Mouse (Mus musculus) heart, embryonic 13.5 days (tissue): ENCODE measurements around the gene Glrb. TPM values are rescaled to one million over a fixed set of nuclear protein-coding genes. Genes with fewer than 3 reads are reported as not detected.

Experiments used
- ATAC-seq: fragments of 200-750 bp; cut with Nextera tagmentation; 2 replicates; pipeline ENCODE4 v1.8.0; 2017; ENCODE audit warnings: moderate TSS enrichment; ENCODE audit not compliant: insufficient number of reproducible peaks, low FRiP score, low TSS enrichment; ENCODE audit errors: extremely low read depth
- H3K27ac ChIP-seq: fragments of 300-500 bp; sonication (generic); replicated peaks from 2 replicates; pipeline ENCODE4 v1.5.1; 2015; ENCODE audit warnings: moderate library complexity, mild to moderate bottlenecking, inconsistent platforms
- H3K27me3 ChIP-seq: fragments of 300-500 bp; sonication (generic); replicated peaks from 2 replicates; pipeline ENCODE4 v1.6.1; 2015; ENCODE audit warnings: mild to moderate bottlenecking, inconsistent platforms
- H3K36me3 ChIP-seq: fragments of 300-500 bp; sonication (generic); 2 replicates; pipeline ENCODE4 v1.6.1; 2015; ENCODE audit warnings: mild to moderate bottlenecking, inconsistent platforms
- H3K4me1 ChIP-seq: fragments of 300-500 bp; sonication (generic); 2 replicates; pipeline ENCODE4 v1.6.1; 2015; ENCODE audit warnings: inconsistent platforms
- H3K4me2 ChIP-seq: fragments of 300-500 bp; sonication (generic); 2 replicates; pipeline ENCODE4 v1.6.1; 2015; ENCODE audit warnings: inconsistent platforms, mild to moderate bottlenecking, moderate library complexity
- H3K4me3 ChIP-seq: fragments of 300-500 bp; sonication (generic); 2 replicates; pipeline ENCODE4 v1.5.1; 2015; ENCODE audit warnings: moderate library complexity, mild to moderate bottlenecking, inconsistent platforms
- H3K9ac ChIP-seq: fragments of 300-500 bp; sonication (generic); 2 replicates; pipeline ENCODE4 v1.6.1; 2015; ENCODE audit warnings: inconsistent platforms, mild to moderate bottlenecking, moderate library complexity
- H3K9me3 ChIP-seq: fragments of 300-500 bp; sonication (generic); 2 replicates; pipeline ENCODE4 v1.6.1; 2016; ENCODE audit warnings: inconsistent platforms
- WGBS: fragments of 180-500 bp; shearing (Covaris S2); methylation state at CpG from one replicate; pipeline ENCODE4 v1.1.7; 2015; ENCODE audit warnings: mixed read lengths; 5-methylcytosine and 5-hydroxymethylcytosine counted together
- polyA plus RNA-seq: library from polyadenylated mRNA; unstranded; fragments of >200 nt; fragmentation: Nextera tagmentation; extraction: Ambion mirVana; gene quantifications from 2 replicates; pipeline ENCODE4 v1.2.1, GENCODE M21; 2015

The Glrb gene
- polyA plus RNA-seq, 1 experiment from 2014 or later = 3.6 TPM

- Histone ChIP-seq H3K9me3 (no peaks in the 10 kb centered on the region), H3K4me2 (no peak overlapping the region), H3K4me1 (no peaks in the 10 kb centered on the region), H3K4me3 (no peak overlapping the region), H3K9ac (no peak overlapping the region), H3K36me3 (no peaks in the 10 kb centered on the region), H3K27ac (no peak overlapping the region), H3K27me3 (no peaks in the 10 kb centered on the region)
- ATAC-seq = no peak
- WGBS = 80% methylated on average over 1 of the region's 1 CpGs
Observed at GRCm38 (mm10) chr3:80818619-80819018, 94.8 kb downstream of the Glrb start.

- H3K27ac ChIP-seq = no peak overlapping the region
- ATAC-seq = no peak
- no peaks in the 10 kb centered on the region for H3K9me3 ChIP-seq
- H3K36me3 ChIP-seq = no peaks in the 10 kb centered on the region
- no peak overlapping the region for H3K9ac ChIP-seq
- no peaks in the 10 kb centered on the region for H3K4me1 ChIP-seq
- H3K4me3 ChIP-seq = no peak overlapping the region
- H3K4me2 ChIP-seq = no peak overlapping the region
- no peaks in the 10 kb centered on the region for H3K27me3 ChIP-seq
Observed at GRCm38 (mm10) chr3:80813734-80814133, 99.7 kb downstream of the Glrb start.

GRCm38 (mm10) chr3:80812237-80812636 lies 101.2 kb downstream of the Glrb start:
- Histone ChIP-seq H3K4me2 (no peak overlapping the region), H3K9ac (no peak overlapping the region), H3K27me3 (no peaks in the 10 kb centered on the region), H3K9me3 (no peaks in the 10 kb centered on the region), H3K36me3 (no peaks in the 10 kb centered on the region), H3K4me1 (no peaks in the 10 kb centered on the region), H3K27ac (no peak overlapping the region), H3K4me3 (no peak overlapping the region)
- WGBS = 63% methylated on average over 3 of the region's 3 CpGs
- no peak for ATAC-seq

DNA sequence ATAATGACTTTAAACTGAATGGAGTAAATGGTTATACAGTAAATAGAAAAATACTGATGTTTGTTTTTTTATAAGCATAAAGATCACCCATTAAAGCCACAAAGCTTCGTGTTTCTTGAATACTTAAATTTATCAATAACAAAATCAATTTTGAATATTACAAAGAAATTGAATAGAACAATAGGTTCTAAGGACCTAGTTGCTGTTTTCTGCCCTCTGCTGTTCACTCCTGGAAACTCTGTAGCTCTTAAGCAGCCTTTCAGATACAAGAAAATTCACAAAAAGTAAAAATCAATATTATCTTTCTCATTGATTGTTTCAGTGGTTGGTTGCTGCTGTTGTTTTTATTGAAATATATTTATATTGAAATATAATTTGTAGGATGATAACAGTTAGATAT lies 108.1 kb downstream of the Glrb start:
- Histone ChIP-seq H3K9me3 (no peaks in the 10 kb centered on the region), H3K4me2 (no peak overlapping the region), H3K36me3 (no peaks in the 10 kb centered on the region), H3K9ac (no peak overlapping the region), H3K27ac (no peak overlapping the region), H3K27me3 (peaks cover 24% of the 10 kb centered on the region), H3K4me3 (no peak overlapping the region), H3K4me1 (peaks cover 14% of the 10 kb centered on the region)
- 11% methylated on average over 1 of the region's 1 CpGs for WGBS
- ATAC-seq = no peak

DNA sequence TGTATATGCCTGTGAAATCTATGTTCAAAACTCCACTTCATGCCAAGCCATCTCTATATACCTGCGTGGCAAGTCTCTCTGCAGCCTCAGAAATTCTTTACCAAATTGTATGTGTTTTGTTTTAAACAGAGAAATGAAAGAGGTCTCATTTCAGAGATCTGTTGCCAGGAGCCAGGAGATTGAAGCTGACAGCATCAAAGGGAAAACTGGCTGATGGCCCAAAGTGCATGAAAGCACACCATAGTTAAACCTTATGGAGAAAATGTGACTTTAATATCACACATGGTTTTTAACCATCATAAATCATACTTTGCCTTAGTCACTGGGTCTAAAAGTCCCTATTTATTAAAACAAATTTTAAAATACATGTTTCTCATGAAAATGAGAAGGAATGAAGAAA lies 109.6 kb downstream of the Glrb start:
- Histone ChIP-seq H3K27me3 (peaks cover 36% of the 10 kb centered on the region), H3K4me1 (peaks cover 17% of the 10 kb centered on the region), H3K27ac (no peak overlapping the region), H3K4me2 (no peak overlapping the region), H3K36me3 (no peaks in the 10 kb centered on the region), H3K4me3 (no peak overlapping the region), H3K9ac (no peak overlapping the region), H3K9me3 (no peaks in the 10 kb centered on the region)
- ATAC-seq = no peak
- 48% methylated on average over 1 of the region's 1 CpGs for WGBS

DNA sequence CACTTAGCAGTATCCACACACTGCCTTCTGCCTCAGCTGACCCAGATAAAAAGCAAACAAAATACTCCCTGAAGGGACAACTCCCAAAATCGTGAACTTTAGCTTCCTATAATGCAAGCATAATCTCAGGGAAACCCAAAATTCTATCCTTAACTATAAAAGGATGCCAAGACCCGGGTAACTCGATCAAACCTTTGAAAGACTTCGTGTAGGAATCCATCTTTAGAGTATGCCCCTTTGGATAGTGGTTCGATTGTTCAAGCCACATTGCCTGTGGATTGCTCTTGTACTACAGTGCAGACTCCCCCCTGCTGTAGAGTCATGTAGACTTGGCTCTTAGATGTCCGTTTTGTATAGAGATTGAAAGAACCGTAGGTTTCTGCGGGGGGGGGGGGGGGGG lies 110.2 kb downstream of the Glrb start:
- 56% methylated on average over 8 of the region's 8 CpGs for WGBS
- H3K9me3 ChIP-seq = no peaks in the 10 kb centered on the region
- peaks cover 17% of the 10 kb centered on the region for H3K4me1 ChIP-seq
- no peak overlapping the region for H3K9ac ChIP-seq
- ATAC-seq = no peak
- no peak overlapping the region for H3K4me3 ChIP-seq
- H3K27me3 ChIP-seq = peaks cover 36% of the 10 kb centered on the region
- H3K36me3 ChIP-seq = no peaks in the 10 kb centered on the region
- H3K4me2 ChIP-seq = peak overlapping the region; percentile 82
- H3K27ac ChIP-seq = no peak overlapping the region

GRCm38 (mm10) chr3:80802596-80803081 lies 110.8 kb downstream of the Glrb start, which contains the start of gene Gria2:
Gria2 (minus strand) TSS chr3:80802835.
- Histone ChIP-seq H3K36me3 (no peaks in the 10 kb centered on the region), H3K9ac (peak within 1 kb of the TSS; percentile 28; the same call in 1 of the 2 replicates)
- under 1% methylated on average over 34 of the region's 35 CpGs for WGBS

DNA sequence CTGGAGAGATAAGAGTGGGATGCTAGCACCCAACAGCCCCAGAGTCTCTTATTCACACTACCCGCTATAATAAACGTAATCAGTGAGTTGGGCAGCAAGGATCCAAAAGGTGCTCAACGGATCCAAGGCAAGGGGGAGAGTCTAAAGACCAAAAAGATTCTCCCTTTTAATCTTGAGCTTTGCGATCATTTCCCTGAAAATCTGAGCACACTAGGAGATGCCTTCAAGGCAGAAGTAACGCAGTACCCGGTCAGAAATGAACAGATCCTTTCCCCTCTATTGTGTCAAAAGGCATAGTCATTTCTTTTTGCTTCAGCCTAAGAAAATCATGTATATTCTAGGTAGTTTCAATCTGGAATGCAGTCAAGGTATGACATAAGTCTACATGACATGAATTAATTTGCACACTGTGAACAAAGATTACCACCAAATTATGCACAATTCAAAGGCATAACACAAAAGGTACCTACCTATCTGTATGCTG lies 111.6 kb downstream of the Glrb start:
- ATAC-seq = no peak
- no peak overlapping the region for H3K27ac ChIP-seq
- H3K9ac ChIP-seq = no peak overlapping the region
- peak overlapping the region; percentile 82; the same call in 1 of the 2 replicates for H3K4me2 ChIP-seq
- H3K36me3 ChIP-seq = no peaks in the 10 kb centered on the region
- H3K4me3 ChIP-seq = no peak overlapping the region
- no peaks in the 10 kb centered on the region for H3K9me3 ChIP-seq
- H3K4me1 ChIP-seq = peaks cover 17% of the 10 kb centered on the region
- H3K27me3 ChIP-seq = peaks cover 36% of the 10 kb centered on the region
- 20% methylated on average over 6 of the region's 6 CpGs for WGBS

More at GRCm38 (mm10) chr3:80802596-80803081, 110.8 kb downstream of the Glrb start, which contains the start of gene Gria2:
- peaks cover 36% of the 10 kb centered on the region for H3K27me3 ChIP-seq
- ATAC-seq = no peak
- H3K27ac ChIP-seq = no peak within 1 kb of the TSS
- peaks cover 17% of the 10 kb centered on the region for H3K4me1 ChIP-seq
- H3K4me3 ChIP-seq = peak within 1 kb of the TSS; percentile 53
- H3K9me3 ChIP-seq = no peaks in the 10 kb centered on the region
- H3K4me2 ChIP-seq = peak within 1 kb of the TSS; percentile 82

GRCm38 (mm10) chr3:80800995-80801826 lies 112.2 kb downstream of the Glrb start:
- Histone ChIP-seq H3K4me3 (peak overlapping the region; percentile 47), H3K4me1 (peaks cover 17% of the 10 kb centered on the region), H3K36me3 (no peaks in the 10 kb centered on the region), H3K9ac (no peak overlapping the region), H3K27me3 (peaks cover 36% of the 10 kb centered on the region), H3K4me2 (peak overlapping the region; percentile 74), H3K9me3 (no peaks in the 10 kb centered on the region), H3K27ac (no peak overlapping the region)
- no peak for ATAC-seq
- 11% methylated on average over 33 of the region's 33 CpGs for WGBS

DNA sequence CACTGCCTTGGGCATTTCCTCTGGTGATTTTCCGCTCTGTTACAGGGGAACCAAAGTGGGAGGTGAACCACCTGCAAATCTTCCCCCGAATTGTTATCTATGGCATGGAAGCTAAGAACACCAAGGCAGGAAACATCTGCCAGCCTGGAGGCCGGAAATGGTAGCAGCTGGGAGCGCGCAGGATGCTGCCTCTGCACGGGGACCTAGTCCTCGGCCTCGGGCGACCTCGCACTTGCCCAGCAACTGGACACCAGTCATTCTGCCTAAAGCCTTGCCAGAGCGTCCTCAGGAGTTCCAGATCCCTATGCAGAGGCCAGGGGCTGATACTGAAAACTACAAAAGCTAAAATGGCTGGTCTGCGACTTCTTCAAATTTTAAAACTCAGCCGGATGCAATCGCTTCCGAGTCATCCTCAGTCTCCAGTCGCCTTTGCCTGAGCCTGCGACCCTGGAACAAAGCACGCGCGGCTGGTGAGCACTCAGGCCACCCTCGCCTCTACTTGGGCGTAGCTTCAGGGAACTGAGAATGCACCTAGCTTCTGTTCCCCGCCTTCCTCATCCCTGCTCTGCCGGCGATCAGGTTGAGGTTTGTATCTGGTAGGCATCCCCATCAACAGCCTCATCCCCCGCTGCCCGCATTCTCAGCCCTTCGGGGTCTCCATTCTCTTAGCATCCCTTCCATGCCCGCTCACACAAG lies 113.0 kb downstream of the Glrb start:
- ATAC-seq = no peak
- no peak overlapping the region for H3K27ac ChIP-seq
- no peaks in the 10 kb centered on the region for H3K9me3 ChIP-seq
- peak overlapping the region; percentile 74 for H3K4me2 ChIP-seq
- no peak overlapping the region for H3K9ac ChIP-seq
- peaks cover 17% of the 10 kb centered on the region for H3K4me1 ChIP-seq
- H3K27me3 ChIP-seq = peaks cover 36% of the 10 kb centered on the region
- H3K4me3 ChIP-seq = peak overlapping the region; percentile 47
- 3% methylated on average over 29 of the region's 29 CpGs for WGBS
- no peaks in the 10 kb centered on the region for H3K36me3 ChIP-seq

- WGBS = 72% methylated on average over 1 of the region's 1 CpGs
Observed at GRCm38 (mm10) chr3:80797935-80798334, 115.5 kb downstream of the Glrb start.

More at GRCm38 (mm10) chr3:80797935-80798334, 115.5 kb downstream of the Glrb start:
- H3K9ac ChIP-seq = no peak overlapping the region
- no peak overlapping the region for H3K4me2 ChIP-seq
- no peak for ATAC-seq
- H3K36me3 ChIP-seq = no peaks in the 10 kb centered on the region
- no peaks in the 10 kb centered on the region for H3K9me3 ChIP-seq
- no peak overlapping the region for H3K27ac ChIP-seq
- no peak overlapping the region for H3K4me3 ChIP-seq
- peaks cover 36% of the 10 kb centered on the region for H3K27me3 ChIP-seq
- H3K4me1 ChIP-seq = peaks cover 17% of the 10 kb centered on the region
